Mouse (Mus musculus) large intestine, adult 2 months (tissue): ENCODE results near the gene Lrrc9. TPM values are rescaled to one million over a fixed set of nuclear protein-coding genes. Genes with fewer than 3 reads are reported as not detected.

Experiments used
- DNase-seq: peaks from one replicate; pipeline ENCODE4 v3.0.0-alpha.2; 2012; ENCODE audit warnings: low read depth, low spot score
- WGBS: fragments of 180-500 bp; shearing (Covaris S2); methylation state at CpG from one replicate; pipeline ENCODE4 v1.1.7; 2018; 5-methylcytosine and 5-hydroxymethylcytosine counted together
- polyA plus RNA-seq: library from polyadenylated mRNA; depleted of rRNA; stranded (reverse); fragments of >200 nt; gene quantifications from 2 replicates; pipeline ENCODE4 v1.2.3, GENCODE M21; 2012; rRNA removed

Lrrc9 gene
- polyA plus RNA-seq, result not detected in 2 replicates

DNA sequence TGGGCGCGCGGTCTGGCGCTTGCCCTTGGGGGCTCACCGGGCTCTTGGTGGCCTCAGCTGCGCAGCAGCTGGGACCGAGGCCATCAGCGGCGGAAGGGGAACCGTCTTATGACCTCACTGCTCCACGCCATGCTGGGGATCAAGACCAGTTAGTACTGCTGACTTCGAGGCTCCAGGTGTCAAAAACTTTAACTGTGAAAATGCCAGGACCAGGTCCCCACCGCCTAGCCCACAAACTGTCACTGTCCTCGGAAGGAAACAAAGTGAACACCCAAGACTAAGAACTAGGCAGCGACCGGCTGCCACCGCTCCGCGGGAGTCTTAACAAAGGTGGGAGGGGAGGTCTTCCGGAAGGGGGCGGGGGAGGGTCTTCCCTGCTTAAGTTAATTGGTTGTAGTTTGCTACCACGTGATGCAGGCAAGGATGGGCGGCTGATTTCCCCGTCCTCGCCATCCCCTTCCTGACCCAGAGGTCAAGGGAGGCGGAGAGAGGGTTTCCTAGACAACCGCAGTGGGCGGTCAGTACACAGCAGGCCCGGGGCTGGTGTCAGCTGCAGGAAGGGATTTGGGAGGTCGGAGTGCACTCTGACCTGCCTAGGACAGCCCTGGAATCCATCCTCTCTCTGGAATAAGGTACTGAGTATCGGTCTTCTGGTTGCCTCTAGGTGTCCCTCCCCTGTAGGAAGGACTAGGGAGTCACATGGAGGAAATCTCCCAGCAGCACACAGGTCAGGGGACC lies at the start of gene Lrrc9:
Gene Lrrc9, plus strand, starts transcription at position 28 of the 738 bp plus-strand sequence.
- no peak for DNase-seq
- WGBS, result 5% methylated on average over 31 of the region's 31 CpGs

DNA sequence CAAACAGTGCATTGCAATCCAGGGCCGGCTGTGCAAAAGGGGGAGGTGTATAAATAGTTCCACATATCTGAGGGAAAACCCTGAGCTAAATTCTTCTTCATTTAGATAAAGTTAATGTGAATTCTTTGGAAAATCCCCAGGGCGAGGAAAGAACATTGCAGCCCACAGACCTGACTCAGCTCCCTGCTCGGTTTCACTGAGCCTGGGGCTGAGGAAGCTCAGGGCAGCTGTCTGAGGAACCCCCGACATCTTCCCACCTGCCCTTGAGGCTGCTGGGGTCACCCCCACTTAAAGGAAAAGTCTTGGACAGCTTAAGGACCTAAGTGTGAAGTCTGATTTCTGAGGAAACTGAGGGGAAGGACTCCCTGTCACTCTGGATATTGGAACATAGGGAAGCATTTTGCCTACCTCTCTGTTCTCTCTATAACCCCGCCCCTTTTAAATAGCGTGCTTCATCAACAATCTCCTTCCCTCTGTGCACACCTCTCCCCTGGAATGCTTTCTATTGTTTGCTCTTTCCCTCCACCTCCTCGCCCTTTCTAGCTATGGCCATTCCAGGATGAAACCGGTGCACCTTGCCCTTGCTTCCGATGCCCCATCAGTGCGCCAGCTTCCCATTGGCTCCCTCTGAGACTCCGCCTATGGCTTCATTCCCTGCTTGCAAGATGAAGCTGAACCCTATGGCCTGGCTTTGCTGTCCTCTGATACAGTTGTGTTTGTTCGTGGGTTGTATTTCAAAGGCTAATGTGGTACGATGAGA lies 48.4 kb upstream of the Lrrc9 start:
- DNase-seq, result no peak
- 48% methylated on average over 13 of the region's 13 CpGs for WGBS

DNA sequence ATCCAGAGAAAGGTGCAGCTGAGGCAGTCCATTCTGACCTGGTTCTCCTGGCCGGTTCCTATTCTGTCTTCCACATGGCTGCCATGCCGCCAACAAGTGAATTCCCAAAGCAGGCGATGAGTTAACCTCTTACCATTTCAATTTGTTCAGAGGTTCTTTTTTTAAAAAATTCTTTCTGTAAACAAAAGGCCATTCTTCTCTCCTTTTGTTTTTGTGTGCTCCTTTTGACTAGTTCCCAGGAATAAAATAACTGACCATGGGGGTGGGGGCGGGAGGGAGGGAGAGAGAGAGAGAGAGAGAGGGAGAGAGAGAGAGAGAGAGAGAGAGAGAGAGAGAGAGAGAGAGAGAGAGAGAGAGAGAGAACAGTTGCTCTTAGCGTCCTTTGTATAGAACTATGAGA lies 36.6 kb upstream of the Lrrc9 start:
- no peak for DNase-seq
- WGBS, result 70% methylated on average over 5 of the region's 5 CpGs

DNA sequence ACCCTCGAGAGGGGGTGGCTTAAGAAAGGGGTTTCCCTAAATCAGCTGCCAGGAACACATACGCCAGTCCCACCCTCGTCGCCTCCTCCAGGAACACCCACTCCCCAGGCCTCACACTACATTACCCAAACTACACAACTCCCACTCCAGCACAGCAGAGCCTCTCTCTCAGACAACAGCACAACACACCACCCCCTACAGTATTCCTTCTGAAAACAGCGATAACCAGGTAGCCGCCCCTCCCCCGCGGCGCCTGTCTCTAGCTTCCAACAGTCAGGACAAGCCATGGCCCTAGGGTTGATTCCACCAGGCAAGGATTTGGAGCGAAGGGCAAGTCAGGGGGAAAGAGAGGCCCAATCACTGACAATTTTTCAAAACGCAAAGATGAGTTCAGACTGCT lies 34.5 kb upstream of the Lrrc9 start:
- 17% methylated on average over 11 of the region's 11 CpGs for WGBS
- no peak for DNase-seq

DNA sequence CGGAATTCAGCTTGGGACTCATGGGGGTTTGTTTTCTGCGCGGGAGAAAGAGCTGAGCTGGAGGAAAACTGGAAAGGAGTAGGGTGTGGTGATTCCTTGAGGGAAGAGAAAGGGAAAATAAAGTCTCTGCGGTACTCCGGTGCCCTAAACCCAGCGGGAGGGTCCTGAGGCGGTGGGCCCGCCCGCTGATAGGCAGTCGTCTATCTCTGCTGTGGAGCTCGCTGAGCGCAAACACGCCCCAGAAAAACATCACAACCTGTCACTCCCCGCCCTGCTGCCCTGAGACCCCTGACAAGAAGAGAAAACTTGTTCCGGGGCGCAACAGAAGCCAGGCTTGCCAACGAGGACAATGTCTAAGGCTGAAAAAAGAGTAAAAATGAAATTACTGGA lies 34.0 kb upstream of the Lrrc9 start:
- WGBS, result 2% methylated on average over 17 of the region's 17 CpGs
- no peak for DNase-seq

DNA sequence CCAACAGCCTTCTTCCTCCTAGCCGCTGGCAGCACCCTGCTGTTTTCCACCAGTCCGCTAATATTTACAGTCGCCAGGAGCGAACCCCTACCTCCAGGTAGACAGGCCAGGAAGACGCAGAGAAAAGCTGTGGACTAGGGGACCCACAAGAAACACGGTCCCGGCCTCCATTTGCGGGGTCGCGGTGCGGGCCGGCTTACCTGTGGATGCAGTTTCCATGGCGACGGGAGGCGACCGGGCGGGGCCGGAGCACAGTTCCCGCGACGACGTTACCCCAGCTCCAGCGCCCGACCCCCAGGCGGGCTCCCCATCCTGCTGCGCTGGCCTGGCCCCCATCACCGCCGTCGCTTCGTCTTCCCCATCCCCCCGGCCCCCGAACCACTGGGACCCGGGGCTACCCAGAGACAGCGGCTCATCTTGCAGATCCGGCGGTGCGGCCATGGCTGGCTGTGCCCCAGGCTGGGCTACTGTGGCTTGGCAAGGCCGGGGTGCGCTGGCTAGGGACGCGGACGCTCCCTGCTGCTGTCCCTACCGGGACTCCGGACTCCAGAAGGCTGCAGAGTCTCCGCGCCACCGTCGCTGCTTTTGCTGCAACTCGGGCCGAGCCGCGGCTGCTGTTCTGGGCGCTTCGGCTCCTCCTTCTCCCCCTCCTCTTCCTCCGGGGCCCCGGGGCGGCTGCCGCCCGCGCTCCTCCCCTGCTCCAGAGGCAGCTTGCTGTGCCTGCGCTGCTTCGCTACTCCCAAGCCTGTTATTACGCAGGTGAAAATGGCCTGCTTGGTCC lies 33.4 kb upstream of the Lrrc9 start:
- under 1% methylated on average over 63 of the region's 63 CpGs for WGBS
- DNase-seq, result no peak

DNA sequence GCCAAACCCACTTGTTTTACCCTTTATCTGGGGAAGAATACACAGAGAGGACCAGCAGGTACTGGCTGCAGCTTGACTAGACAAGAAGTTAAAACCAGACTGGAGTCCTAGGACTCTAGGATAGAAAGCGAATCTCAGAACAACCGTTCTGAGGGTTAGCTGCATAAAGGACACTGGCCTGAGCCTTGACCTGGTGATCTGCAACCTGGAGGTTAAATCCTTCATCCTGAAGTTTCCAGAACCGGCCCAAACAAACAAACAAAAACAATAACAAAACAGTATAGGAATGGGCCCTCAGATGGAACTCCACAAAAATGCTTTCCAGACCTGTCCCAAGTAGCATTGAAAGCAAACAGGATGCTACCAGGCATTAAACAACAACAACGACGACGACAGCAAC lies 32.7 kb upstream of the Lrrc9 start, which contains the start of gene Rtn1:
Gene Rtn1, minus strand, starts transcription at position 101 of the 400 bp plus-strand sequence.
- no peak for DNase-seq
- 46% methylated on average over 6 of the region's 6 CpGs for WGBS

DNA sequence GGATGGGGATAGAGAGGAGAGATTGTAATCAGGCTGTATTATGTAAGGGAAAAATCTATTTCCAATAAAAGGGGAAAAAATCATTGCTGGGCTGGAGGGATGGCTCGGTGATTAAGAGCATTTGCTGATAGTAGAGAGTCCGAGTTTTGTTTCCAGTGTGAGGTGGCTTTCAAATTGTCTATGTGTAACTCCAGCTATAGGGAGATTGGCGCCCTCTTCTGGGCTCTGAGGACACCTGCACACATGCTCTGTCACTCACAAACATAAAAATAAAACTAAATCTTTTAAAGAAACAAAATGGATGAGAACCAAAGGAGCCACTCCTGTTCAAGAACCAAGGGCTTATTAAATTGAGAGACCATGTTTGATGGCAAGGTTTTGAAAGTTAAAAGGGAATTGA lies 23.9 kb upstream of the Lrrc9 start:
- no peak for DNase-seq
- 25% methylated on average over 3 of the region's 3 CpGs for WGBS

DNA sequence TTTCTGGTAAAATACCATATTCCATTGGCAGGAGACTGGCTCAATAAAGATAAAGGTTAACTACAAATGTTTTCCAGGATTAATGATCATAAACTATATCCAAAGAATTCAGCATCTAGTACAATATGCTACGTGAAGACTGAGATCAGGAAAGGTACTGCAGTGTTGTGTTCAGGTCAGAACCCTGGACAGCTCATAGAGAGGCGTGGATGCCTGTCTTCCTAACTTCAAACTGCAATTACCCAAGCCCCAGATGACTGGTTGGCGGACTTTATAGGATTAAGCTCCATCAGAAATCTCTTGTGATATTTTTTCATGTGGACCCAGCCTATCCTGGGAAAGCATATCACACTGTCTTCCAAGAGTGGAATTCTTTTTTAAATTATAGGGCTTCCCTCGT lies 19.0 kb upstream of the Lrrc9 start:
- WGBS, result 41% methylated on average over 4 of the region's 4 CpGs
- no peak for DNase-seq

DNA sequence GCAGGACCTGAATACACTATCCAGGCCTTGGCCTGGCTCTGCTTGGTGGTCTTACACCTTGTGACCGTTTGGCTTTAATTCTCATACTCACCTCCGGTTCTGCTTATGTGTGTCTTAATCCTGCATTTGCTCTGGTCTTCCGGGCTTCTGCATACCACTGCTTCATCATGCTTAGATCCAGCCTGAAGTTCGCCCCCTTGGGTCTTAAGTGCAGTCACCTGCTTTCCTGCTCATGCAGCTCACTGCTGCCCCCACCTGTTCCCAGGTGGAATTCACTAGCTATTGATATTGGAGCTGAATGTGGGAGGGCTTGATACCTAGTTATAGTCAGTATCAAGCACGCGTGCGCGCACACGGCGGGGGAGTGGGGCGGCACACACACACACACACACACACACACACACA lies 13.9 kb upstream of the Lrrc9 start:
- WGBS, result 14% methylated on average over 11 of the region's 11 CpGs
- peak; percentile 10 for DNase-seq

DNA sequence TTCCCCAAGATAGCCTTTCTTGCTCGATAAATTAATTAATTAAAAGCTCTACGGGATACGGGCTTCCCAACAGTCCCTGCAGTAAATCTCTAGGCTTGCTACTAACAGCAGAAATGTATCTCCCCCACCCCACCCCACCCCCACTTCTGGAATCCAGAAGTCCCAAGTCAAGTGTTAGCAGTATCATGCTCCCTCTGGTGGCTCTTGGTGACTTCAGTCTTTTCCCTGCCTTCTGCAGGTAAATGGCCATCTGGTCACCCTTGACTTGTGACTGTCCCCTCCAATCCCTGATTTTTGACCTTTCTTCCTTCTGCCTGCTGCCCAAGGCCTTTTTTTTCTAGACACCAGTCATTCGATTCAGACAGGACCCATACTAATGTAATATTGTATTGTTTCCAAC lies 9.5 kb upstream of the Lrrc9 start:
- no peak for DNase-seq
- WGBS, result 82% methylated on average over 4 of the region's 4 CpGs

DNA sequence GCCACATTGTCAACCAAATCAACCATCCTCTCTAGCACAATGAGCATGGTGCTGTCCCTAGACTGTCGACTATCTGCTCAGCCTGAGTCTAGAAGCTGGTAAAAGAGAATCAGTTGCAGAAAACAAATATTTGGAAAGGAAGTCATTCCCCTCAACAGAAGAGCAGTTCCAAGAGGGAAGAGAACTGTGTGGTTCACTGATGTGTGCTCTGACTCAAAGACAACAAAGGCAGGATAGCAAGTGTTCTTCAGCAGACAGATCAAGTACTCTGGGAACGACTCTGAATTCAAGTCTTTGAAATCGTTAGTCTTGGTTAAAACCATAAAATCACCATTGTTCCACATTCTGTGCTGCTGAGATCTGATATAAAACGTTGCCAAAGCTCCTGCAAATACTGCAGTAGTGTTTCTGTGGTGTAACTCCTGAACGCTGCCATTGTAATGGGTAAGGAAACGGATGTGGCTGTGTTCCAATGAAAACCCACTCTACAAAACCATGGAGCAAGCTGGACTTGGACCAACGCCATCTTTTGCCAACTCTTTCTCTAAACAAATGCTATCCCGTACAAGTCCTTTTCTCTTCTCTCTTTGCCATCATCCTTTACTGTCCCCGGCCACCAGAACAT lies 8.3 kb upstream of the Lrrc9 start:
- no peak for DNase-seq
- 56% methylated on average over 9 of the region's 9 CpGs for WGBS

DNA sequence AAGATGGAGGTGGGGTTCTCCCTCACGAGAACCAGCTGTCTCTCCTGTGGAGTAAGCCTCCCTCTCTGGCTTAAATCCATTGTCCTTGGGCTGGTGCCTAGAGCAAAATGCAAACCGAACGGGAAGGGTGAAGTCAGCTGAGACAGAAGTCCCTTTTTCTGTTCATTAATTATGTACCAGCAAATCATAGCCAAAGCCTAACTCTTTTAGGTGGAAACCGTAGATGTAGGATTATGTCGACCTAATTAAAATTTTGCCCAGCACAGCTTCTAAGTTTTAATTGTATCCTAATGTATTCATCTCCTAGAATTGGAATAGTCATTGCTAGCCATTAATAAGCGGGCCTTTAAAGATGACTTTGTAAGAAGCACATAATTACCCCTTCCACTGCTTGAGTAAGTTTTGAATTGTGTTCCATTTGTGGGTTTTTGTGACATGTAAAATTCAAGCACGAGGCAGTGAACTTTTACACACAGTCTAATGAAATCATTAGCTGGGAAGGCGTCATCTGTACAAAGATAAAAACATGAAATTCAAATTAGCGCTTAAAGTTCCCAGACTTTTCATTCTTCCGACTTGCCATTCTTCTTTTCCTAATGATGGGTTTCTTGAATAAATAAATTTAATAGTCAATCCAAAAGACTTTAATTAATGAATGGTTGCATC lies 3.9 kb upstream of the Lrrc9 start:
- WGBS, result 72% methylated on average over 10 of the region's 10 CpGs
- no peak for DNase-seq

DNA sequence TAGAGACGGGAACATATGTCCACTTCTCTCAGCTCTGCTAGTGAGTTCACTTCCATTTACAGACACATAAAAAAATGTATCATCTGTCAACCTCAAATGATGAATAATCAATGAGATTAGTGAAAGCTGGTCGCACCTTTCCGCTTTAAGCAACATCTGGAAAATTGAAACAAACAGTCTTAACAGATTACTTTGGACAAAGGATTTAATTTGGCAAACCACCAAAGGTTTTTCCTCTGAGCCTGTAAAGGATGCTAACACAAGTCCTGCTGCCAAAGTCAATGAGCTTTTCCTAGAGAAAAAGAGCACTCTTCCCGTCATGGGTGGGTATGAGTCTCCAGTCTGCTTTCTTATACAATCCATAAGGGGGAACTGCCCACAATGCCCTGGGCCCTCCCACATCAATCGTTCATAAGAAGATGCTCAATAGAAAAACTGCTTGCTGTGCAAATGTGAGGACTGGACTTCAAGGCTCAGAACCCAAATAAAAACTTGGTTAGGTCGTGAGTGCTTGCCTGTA lies 2.6 kb upstream of the Lrrc9 start:
- WGBS, result 70% methylated on average over 6 of the region's 6 CpGs

DNA sequence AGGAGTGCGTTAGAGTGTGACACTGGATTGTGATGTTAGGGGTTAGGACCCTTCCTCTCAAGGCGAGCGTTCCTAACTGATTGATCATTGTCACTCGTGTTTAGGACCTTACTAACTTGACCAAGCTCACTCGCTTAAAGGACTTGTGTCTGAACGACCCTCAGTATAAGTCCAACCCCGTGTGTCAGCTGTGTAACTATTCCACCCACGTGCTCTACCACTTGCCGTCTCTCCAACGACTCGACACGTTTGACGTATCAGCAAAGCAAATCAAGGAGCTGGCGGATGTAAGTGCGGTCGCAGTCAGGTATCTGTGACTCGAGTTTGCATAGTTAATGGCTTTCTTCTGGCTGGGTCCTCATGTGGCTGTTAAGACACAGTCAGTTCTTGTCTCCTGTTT lies 12.3 kb downstream of the Lrrc9 start:
- WGBS, result 70% methylated on average over 17 of the region's 17 CpGs
- no peak for DNase-seq

More for the DNA sequence above, 2.6 kb upstream of the Lrrc9 start:
- no peak for DNase-seq

DNA sequence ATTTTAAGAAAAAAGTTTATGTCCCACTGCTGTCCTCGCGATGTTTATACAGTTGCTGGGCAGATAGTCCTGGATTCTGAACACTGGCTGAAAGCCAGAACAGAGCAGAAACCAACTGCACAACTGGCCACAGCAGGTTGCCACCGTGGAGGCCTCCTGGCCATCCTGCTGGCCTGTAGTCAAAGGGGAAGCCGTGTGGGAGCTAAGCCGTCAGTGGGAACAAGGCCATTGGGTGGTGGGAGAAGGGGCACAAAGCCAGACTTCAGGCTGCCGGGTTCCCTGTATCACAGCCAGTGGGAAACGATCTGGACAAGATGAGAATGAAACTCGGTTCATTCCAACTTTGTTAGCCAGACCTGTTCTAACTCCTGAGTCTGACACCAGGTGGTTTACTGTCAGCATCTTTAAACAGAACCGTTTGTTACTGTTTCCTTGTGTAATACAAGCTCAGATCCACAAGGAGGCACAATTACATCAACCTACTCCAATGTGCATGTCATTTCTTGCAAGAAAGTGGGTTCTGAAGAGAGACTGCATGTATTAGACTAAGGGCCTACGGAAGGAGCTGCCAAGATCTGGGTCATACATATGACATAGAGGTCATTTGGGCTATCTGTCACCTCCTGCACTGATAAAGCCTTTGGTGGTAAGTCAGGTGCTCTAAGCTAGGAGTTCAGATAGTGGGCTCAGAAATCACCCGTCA lies 19.7 kb downstream of the Lrrc9 start:
- 43% methylated on average over 11 of the region's 11 CpGs for WGBS
- DNase-seq, result no peak

DNA sequence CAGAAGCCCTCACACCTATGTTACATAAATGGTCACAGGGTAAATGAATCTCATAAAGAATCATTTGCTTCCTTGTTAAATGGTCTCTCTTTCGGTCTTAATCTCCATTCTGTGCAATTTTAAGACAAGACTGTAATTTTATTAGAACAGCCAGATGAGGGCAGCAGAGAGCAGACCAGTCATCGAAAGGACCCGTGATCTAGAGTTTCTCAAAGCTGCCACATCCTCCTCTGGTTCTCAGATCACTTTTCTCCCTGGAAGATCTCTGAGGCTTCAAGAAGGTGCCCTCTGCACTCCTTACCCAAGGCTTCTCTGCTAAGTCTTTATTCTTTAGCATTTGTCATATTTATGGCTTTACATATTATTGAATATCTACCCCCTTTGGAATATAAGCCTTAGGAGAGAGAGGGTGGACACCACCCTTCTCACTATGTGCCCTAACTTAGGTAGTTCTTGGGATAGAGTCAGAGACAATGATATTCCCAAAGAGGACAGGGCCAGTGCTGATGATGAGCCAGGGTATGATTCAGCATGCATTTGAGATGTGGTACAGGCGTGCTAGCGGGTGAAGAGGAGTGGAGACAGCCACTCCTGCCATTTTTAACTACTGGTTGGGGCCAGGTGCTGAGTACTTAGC lies 20.3 kb downstream of the Lrrc9 start:
- peak; percentile 32 for DNase-seq
- WGBS, result 39% methylated on average over 5 of the region's 5 CpGs

DNA sequence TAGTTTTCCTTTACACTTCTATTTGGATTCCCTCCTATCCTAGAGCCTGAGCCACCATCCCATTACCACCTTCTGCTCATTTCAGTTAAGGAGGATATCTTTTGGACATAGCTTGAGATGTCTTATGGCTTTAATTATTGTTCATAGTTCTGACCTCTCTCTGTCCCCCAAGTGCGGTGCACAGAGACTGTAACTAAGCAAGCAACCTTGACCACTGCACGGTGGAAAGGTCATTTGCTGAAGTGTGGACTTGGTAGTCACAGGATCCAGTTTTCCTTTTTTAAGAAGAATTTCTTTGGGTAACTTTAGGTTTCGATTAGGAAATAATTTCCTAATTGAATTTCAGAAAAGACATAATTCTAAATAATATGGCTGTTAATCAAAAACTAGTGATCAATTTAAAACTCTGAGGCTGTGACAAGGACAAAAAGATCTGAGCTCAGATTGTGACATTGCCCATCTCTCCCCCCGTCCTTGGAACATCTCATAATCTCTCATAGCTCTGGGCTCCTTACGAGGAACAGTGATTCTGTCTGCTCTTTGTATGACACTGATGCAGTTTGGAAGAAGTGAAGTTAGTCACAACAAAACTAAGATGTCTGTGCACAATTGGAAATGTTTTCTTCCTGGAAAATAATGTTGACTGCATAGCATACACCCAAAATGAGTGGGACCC lies 24.3 kb downstream of the Lrrc9 start:
- 81% methylated on average over 5 of the region's 5 CpGs for WGBS
- DNase-seq, result no peak
